Mouse (Mus musculus) C2C12 (cell line): Measurements from ENCODE around the gene Sdhc.

Source experiments
- CTCF ChIP-seq: IDR thresholded peaks from one replicate; pipeline ENCODE4 v1.5.1; 2011; ENCODE audit not compliant: control insufficient read depth, insufficient read depth, insufficient read length
- MYOD1 ChIP-seq: IDR thresholded peaks from one replicate; pipeline ENCODE4 v1.6.1; 2011; ENCODE audit warnings: low read depth; ENCODE audit not compliant: control insufficient read depth, insufficient read length
- USF1 ChIP-seq: IDR thresholded peaks from one replicate; pipeline ENCODE4 v1.6.1; 2011; ENCODE audit warnings: low read depth, mild to moderate bottlenecking, control low read depth, moderate library complexity

GRCm38 (mm10) chr1:171195046-171195822 lies 44.8 kb upstream of the Sdhc start:
- TF ChIP-seq CTCF: no peak
- no peak for TF ChIP-seq USF1
- TF ChIP-seq MYOD1: no peak
